Mouse (Mus musculus): ENCODE results near the gene Obp1a.

The Obp1a gene

GRCm38 (mm10) chrX:78091274-78091673 lies at the start of gene Obp1a:
TSS of gene Obp1a (minus strand) at chrX:78091374.
- no peak for DNase-seq (ENCODE audit: low read depth)

DNA sequence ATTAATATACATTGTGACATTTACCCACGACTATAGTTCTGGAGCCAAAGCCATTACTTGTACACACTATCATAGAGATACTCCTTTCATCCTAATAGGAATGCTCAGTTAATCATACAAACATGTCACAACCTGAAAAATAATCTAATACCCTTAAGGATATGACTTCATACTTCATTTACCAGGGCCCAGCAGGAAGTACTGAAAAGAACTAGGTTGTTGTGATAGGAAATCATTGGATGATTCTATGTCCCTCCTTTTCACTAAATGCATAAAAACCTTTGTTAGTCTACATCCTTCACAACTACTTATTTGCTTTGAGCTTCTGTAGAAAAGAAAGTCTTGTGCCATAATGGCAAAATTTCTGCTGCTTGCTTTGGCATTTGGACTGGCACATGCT lies 34.0 kb upstream of the Obp1a start, which contains the start of gene Gm5938:
TSS of gene Gm5938 (plus strand) at position 301 of the 400 bp plus-strand sequence.
- no peak for DNase-seq (ENCODE audit: low read depth)
